Mouse (Mus musculus): Measurements from ENCODE around the gene Ggta1. TPM values are rescaled to one million over a fixed set of nuclear protein-coding genes. Genes with fewer than 3 reads are reported as not detected.
A peak's percentile ranks its signal among the peaks of the same experiment; 100 is the strongest.

Ggta1 gene
- total RNA-seq, 2 experiments from 2014 or later: 1.8 to 2.3 TPM

- H3K4me3 ChIP-seq: no peak overlapping the region
- TF ChIP-seq CTCF (conservative IDR thresholded peaks at IDR 0.05): no peak
- DNase-seq (ENCODE audit: low spot score in 2 of 2): no peak
- H3K27ac ChIP-seq: no peak overlapping the region
Measured at GRCm38 (mm10) chr2:35434576-35435123, 28.4 kb downstream of the Ggta1 start.

- no peak for DNase-seq (ENCODE audit: low spot score in 2 of 2)
- no peak for TF ChIP-seq CTCF (conservative IDR thresholded peaks at IDR 0.05)
- no peak overlapping the region for H3K27ac ChIP-seq
- H3K4me3 ChIP-seq: no peak overlapping the region
Measured at GRCm38 (mm10) chr2:35433428-35433827, 29.6 kb downstream of the Ggta1 start.

GRCm38 (mm10) chr2:35432472-35432871 lies 30.6 kb downstream of the Ggta1 start:
- DNase-seq (ENCODE audit: low spot score in 2 of 2): no peak
- Histone ChIP-seq H3K4me3 (no peak overlapping the region; the same call in 1 of the 2 replicates), H3K27ac (peak overlapping the region; percentile 37; the same call in 1 of the 2 replicates)
- no peak for TF ChIP-seq CTCF (conservative IDR thresholded peaks at IDR 0.05)

- TF ChIP-seq CTCF (conservative IDR thresholded peaks at IDR 0.05): no peak
- no peak overlapping the region; the same call in 1 of the 2 replicates for H3K4me3 ChIP-seq
- no peak for DNase-seq (ENCODE audit: low spot score in 2 of 2)
- H3K27ac ChIP-seq: no peak overlapping the region; the same call in 1 of the 2 replicates
Measured at GRCm38 (mm10) chr2:35432011-35432410, 31.0 kb downstream of the Ggta1 start.

GRCm38 (mm10) chr2:35430806-35431205 lies 32.2 kb downstream of the Ggta1 start:
- Histone ChIP-seq H3K27ac (no peak overlapping the region), H3K4me3 (no peak overlapping the region)
- no peak for DNase-seq (ENCODE audit: low spot score in 2 of 2)
- no peak for TF ChIP-seq CTCF (conservative IDR thresholded peaks at IDR 0.05)

GRCm38 (mm10) chr2:35428615-35429300 lies 34.3 kb downstream of the Ggta1 start:
- no peak for TF ChIP-seq CTCF (conservative IDR thresholded peaks at IDR 0.05)
- DNase-seq (ENCODE audit: low spot score in 2 of 2): no peak
- Histone ChIP-seq H3K27ac (no peak overlapping the region), H3K4me3 (no peak overlapping the region)

GRCm38 (mm10) chr2:35427559-35427958 lies 35.5 kb downstream of the Ggta1 start:
- Histone ChIP-seq H3K4me3 (no peak overlapping the region), H3K27ac (no peak overlapping the region)
- no peak for DNase-seq (ENCODE audit: low spot score in 2 of 2)
- no peak for TF ChIP-seq CTCF (conservative IDR thresholded peaks at IDR 0.05)

GRCm38 (mm10) chr2:35423711-35424339 lies 39.2 kb downstream of the Ggta1 start:
- Histone ChIP-seq H3K27ac (no peak overlapping the region), H3K4me3 (no peak overlapping the region)
- TF ChIP-seq CTCF (conservative IDR thresholded peaks at IDR 0.05): no peak
- no peak for DNase-seq (ENCODE audit: low spot score in 2 of 2)

- no peak overlapping the region for H3K4me3 ChIP-seq
- no peak for DNase-seq (ENCODE audit: low spot score in 2 of 2)
- H3K27ac ChIP-seq: no peak overlapping the region
- no peak for TF ChIP-seq CTCF (conservative IDR thresholded peaks at IDR 0.05)
Measured at GRCm38 (mm10) chr2:35422384-35422783, 40.6 kb downstream of the Ggta1 start.

- no peak overlapping the region for H3K4me3 ChIP-seq
- no peak for DNase-seq (ENCODE audit: low spot score in 2 of 2)
- TF ChIP-seq CTCF (conservative IDR thresholded peaks at IDR 0.05): no peak
- no peak overlapping the region for H3K27ac ChIP-seq
Measured at GRCm38 (mm10) chr2:35420681-35421080, 42.4 kb downstream of the Ggta1 start.

GRCm38 (mm10) chr2:35419671-35420070 lies 43.4 kb downstream of the Ggta1 start:
- Histone ChIP-seq H3K27ac (no peak overlapping the region), H3K4me3 (no peak overlapping the region)
- no peak for DNase-seq (ENCODE audit: low spot score in 2 of 2)
- no peak for TF ChIP-seq CTCF (conservative IDR thresholded peaks at IDR 0.05)

- TF ChIP-seq CTCF (conservative IDR thresholded peaks at IDR 0.05): no peak
- no peak overlapping the region for H3K4me3 ChIP-seq
- DNase-seq (ENCODE audit: low spot score in 2 of 2): no peak
- H3K27ac ChIP-seq: no peak overlapping the region
Measured at GRCm38 (mm10) chr2:35419243-35419642, 43.8 kb downstream of the Ggta1 start.

- H3K27ac ChIP-seq: no peak overlapping the region
- no peak overlapping the region for H3K4me3 ChIP-seq
- DNase-seq (ENCODE audit: low spot score in 2 of 2): no peak
- no peak for TF ChIP-seq CTCF (conservative IDR thresholded peaks at IDR 0.05)
Measured at GRCm38 (mm10) chr2:35417231-35417630, 45.8 kb downstream of the Ggta1 start.

- H3K4me3 ChIP-seq: no peak overlapping the region
- DNase-seq (ENCODE audit: low spot score in 2 of 2): no peak
- TF ChIP-seq CTCF (conservative IDR thresholded peaks at IDR 0.05): no peak
Measured at GRCm38 (mm10) chr2:35416473-35416872, 46.6 kb downstream of the Ggta1 start.

More at GRCm38 (mm10) chr2:35416473-35416872, 46.6 kb downstream of the Ggta1 start:
- H3K27ac ChIP-seq: no peak overlapping the region
